Mouse (Mus musculus) lung, embryonic 15.5 days (tissue): ENCODE measurements at regions not wholly inside any gene's neighbourhood (a gene's known extent, or its start where the extent isn't known, plus 50 kb on each side); places are given as distances from the start of the nearest gene placed in this dataset.
A peak's percentile ranks its signal among the peaks of the same experiment; 100 is the strongest.

ENCODE experiments used
- ATAC-seq: fragments of 200-750 bp; cut with Nextera tagmentation; 2 replicates; pipeline ENCODE4 v1.8.0; 2017; ENCODE audit warnings: moderate number of reproducible peaks, borderline replicate concordance; ENCODE audit not compliant: low FRiP score, low TSS enrichment; ENCODE audit errors: extremely low read depth
- H3K27ac ChIP-seq: fragments of 300-500 bp; sonication (generic); 2 replicates; pipeline ENCODE4 v1.5.1; 2015; ENCODE audit warnings: moderate library complexity, mild to moderate bottlenecking, inconsistent platforms
- H3K27me3 ChIP-seq: fragments of 300-500 bp; sonication (generic); 2 replicates; pipeline ENCODE4 v1.6.1; 2015; ENCODE audit warnings: inconsistent platforms
- H3K36me3 ChIP-seq: fragments of 300-500 bp; sonication (generic); 2 replicates; pipeline ENCODE4 v1.6.1; 2015; ENCODE audit warnings: inconsistent platforms
- H3K4me1 ChIP-seq: fragments of 300-500 bp; sonication (generic); 2 replicates; pipeline ENCODE4 v1.6.1; 2015; ENCODE audit warnings: inconsistent platforms
- H3K4me2 ChIP-seq: fragments of 300-500 bp; sonication (generic); 2 replicates; pipeline ENCODE4 v1.6.1; 2015; ENCODE audit warnings: inconsistent platforms, mild to moderate bottlenecking, moderate library complexity
- H3K4me3 ChIP-seq: fragments of 300-500 bp; sonication (generic); 2 replicates; pipeline ENCODE4 v1.5.1; 2015; ENCODE audit warnings: mild to moderate bottlenecking, inconsistent platforms
- H3K9ac ChIP-seq: fragments of 300-500 bp; sonication (generic); 2 replicates; pipeline ENCODE4 v1.6.1; 2015; ENCODE audit warnings: inconsistent platforms
- H3K9me3 ChIP-seq: fragments of 300-500 bp; sonication (generic); 2 replicates; pipeline ENCODE4 v1.6.1; 2016; ENCODE audit warnings: inconsistent platforms
- WGBS: fragments of 180-500 bp; shearing (Covaris S2); methylation state at CpG from one replicate; pipeline ENCODE4 v1.1.7; 2015; 5-methylcytosine and 5-hydroxymethylcytosine counted together

GRCm38 (mm10) chr13:71146859-71147443 is 305.3 kb upstream of the Adamts16 start:
- Histone ChIP-seq H3K27ac (no peak overlapping the region), H3K9me3 (no peaks in the 10 kb centered on the region), H3K4me1 (no peaks in the 10 kb centered on the region), H3K4me3 (no peak overlapping the region), H3K27me3 (no peaks in the 10 kb centered on the region), H3K9ac (no peak overlapping the region), H3K36me3 (no peaks in the 10 kb centered on the region), H3K4me2 (no peak overlapping the region)
- no peak for ATAC-seq
- 69% methylated on average over 3 of the region's 3 CpGs for WGBS

- Histone ChIP-seq H3K4me1 (no peaks in the 10 kb centered on the region), H3K27ac (no peak overlapping the region), H3K4me3 (no peak overlapping the region), H3K36me3 (no peaks in the 10 kb centered on the region), H3K9me3 (no peaks in the 10 kb centered on the region), H3K27me3 (no peaks in the 10 kb centered on the region), H3K4me2 (no peak overlapping the region), H3K9ac (no peak overlapping the region)
- ATAC-seq: no peak
- 84% methylated on average over 11 of the region's 11 CpGs for WGBS
These were observed 297.2 kb upstream of the Adamts16 start for GRCm38 (mm10) chr13:71138745-71139312.

GRCm38 (mm10) chr13:71135940-71136632 is 294.5 kb upstream of the Adamts16 start:
- Histone ChIP-seq H3K9me3 (no peaks in the 10 kb centered on the region), H3K36me3 (no peaks in the 10 kb centered on the region), H3K4me2 (no peak overlapping the region), H3K4me3 (no peak overlapping the region), H3K27me3 (no peaks in the 10 kb centered on the region), H3K9ac (no peak overlapping the region), H3K27ac (no peak overlapping the region), H3K4me1 (no peaks in the 10 kb centered on the region)
- no peak for ATAC-seq
- WGBS: 42% methylated on average over 5 of the region's 5 CpGs

GRCm38 (mm10) chr13:71121484-71121883 is 279.9 kb upstream of the Adamts16 start:
- no peaks in the 10 kb centered on the region for H3K9me3 ChIP-seq
- no peak for ATAC-seq
- H3K4me3 ChIP-seq: no peak overlapping the region
- H3K27me3 ChIP-seq: no peaks in the 10 kb centered on the region
- no peaks in the 10 kb centered on the region for H3K4me1 ChIP-seq
- H3K27ac ChIP-seq: no peak overlapping the region
- 0% methylated on average over 1 of the region's 1 CpGs for WGBS
- no peaks in the 10 kb centered on the region for H3K36me3 ChIP-seq
- H3K9ac ChIP-seq: no peak overlapping the region
- no peak overlapping the region for H3K4me2 ChIP-seq

- Histone ChIP-seq H3K9ac (no peak overlapping the region), H3K4me3 (no peak overlapping the region), H3K9me3 (no peaks in the 10 kb centered on the region), H3K4me2 (no peak overlapping the region), H3K27ac (no peak overlapping the region), H3K27me3 (no peaks in the 10 kb centered on the region), H3K36me3 (no peaks in the 10 kb centered on the region), H3K4me1 (peaks cover 9% of the 10 kb centered on the region; the same call in 1 of the 2 replicates)
- WGBS: 65% methylated on average over 8 of the region's 8 CpGs
- no peak for ATAC-seq
These were observed 266.6 kb upstream of the Adamts16 start for GRCm38 (mm10) chr13:71108175-71108574.

GRCm38 (mm10) chr13:71105229-71105838 is 263.7 kb upstream of the Adamts16 start:
- 11% methylated on average over 18 of the region's 18 CpGs for WGBS
- Histone ChIP-seq H3K27ac (no peak overlapping the region), H3K27me3 (no peaks in the 10 kb centered on the region), H3K9me3 (no peaks in the 10 kb centered on the region), H3K4me1 (peaks cover 9% of the 10 kb centered on the region; the same call in 1 of the 2 replicates), H3K36me3 (no peaks in the 10 kb centered on the region), H3K4me3 (peak overlapping the region; percentile 26), H3K9ac (no peak overlapping the region), H3K4me2 (peak overlapping the region; percentile 56)
- peak; percentile 81; the same call in 1 of the 2 replicates for ATAC-seq

- Histone ChIP-seq H3K4me3 (peak overlapping the region; percentile 26), H3K4me2 (peak overlapping the region; percentile 56), H3K27ac (no peak overlapping the region), H3K9ac (no peak overlapping the region), H3K4me1 (peaks cover 9% of the 10 kb centered on the region; the same call in 1 of the 2 replicates), H3K36me3 (no peaks in the 10 kb centered on the region), H3K9me3 (no peaks in the 10 kb centered on the region), H3K27me3 (no peaks in the 10 kb centered on the region)
- WGBS: 27% methylated on average over 22 of the region's 22 CpGs
- ATAC-seq: no peak
These were observed 263.0 kb upstream of the Adamts16 start for GRCm38 (mm10) chr13:71104419-71105228.

GRCm38 (mm10) chr13:71084301-71084700 is 242.7 kb upstream of the Adamts16 start:
- Histone ChIP-seq H3K4me2 (no peak overlapping the region), H3K36me3 (no peaks in the 10 kb centered on the region), H3K27me3 (no peaks in the 10 kb centered on the region), H3K27ac (no peak overlapping the region), H3K4me3 (no peak overlapping the region), H3K9ac (no peak overlapping the region), H3K4me1 (no peaks in the 10 kb centered on the region), H3K9me3 (no peaks in the 10 kb centered on the region)
- no peak for ATAC-seq
- 40% methylated on average over 6 of the region's 6 CpGs for WGBS

- no peaks in the 10 kb centered on the region for H3K4me1 ChIP-seq
- WGBS: 78% methylated on average over 4 of the region's 4 CpGs
- no peaks in the 10 kb centered on the region for H3K27me3 ChIP-seq
- H3K4me2 ChIP-seq: no peak overlapping the region
- no peak overlapping the region for H3K9ac ChIP-seq
- H3K36me3 ChIP-seq: no peaks in the 10 kb centered on the region
- no peak overlapping the region for H3K4me3 ChIP-seq
- H3K9me3 ChIP-seq: no peaks in the 10 kb centered on the region
- H3K27ac ChIP-seq: no peak overlapping the region
- no peak for ATAC-seq
These were observed 234.3 kb upstream of the Adamts16 start for GRCm38 (mm10) chr13:71075916-71076315.

- no peaks in the 10 kb centered on the region for H3K36me3 ChIP-seq
- no peaks in the 10 kb centered on the region for H3K27me3 ChIP-seq
- 71% methylated on average over 10 of the region's 10 CpGs for WGBS
- H3K27ac ChIP-seq: no peak overlapping the region
- no peaks in the 10 kb centered on the region for H3K4me1 ChIP-seq
- no peak overlapping the region for H3K4me3 ChIP-seq
- ATAC-seq: no peak
- H3K9me3 ChIP-seq: no peaks in the 10 kb centered on the region
- H3K4me2 ChIP-seq: no peak overlapping the region
- no peak overlapping the region for H3K9ac ChIP-seq
These were observed 232.4 kb upstream of the Adamts16 start for GRCm38 (mm10) chr13:71074012-71074411.

- Histone ChIP-seq H3K9ac (no peak overlapping the region), H3K4me3 (no peak overlapping the region), H3K36me3 (no peaks in the 10 kb centered on the region), H3K4me1 (no peaks in the 10 kb centered on the region), H3K4me2 (no peak overlapping the region), H3K27ac (no peak overlapping the region), H3K9me3 (no peaks in the 10 kb centered on the region), H3K27me3 (no peaks in the 10 kb centered on the region)
- 53% methylated on average over 11 of the region's 11 CpGs for WGBS
- no peak for ATAC-seq
These were observed 227.2 kb upstream of the Adamts16 start for GRCm38 (mm10) chr13:71068757-71069201.
